Mouse (Mus musculus) urinary bladder, postnatal 10 days (tissue): ENCODE results near the gene Gm11146.

Experiments
- DNase-seq: peaks from one replicate; pipeline ENCODE4 v3.0.0; 2022; ENCODE audit warnings: low spot score

The Gm11146 gene

GRCm38 (mm10) chr16:77556446-77557105, 45.3 kb downstream of the Gm11146 start:
- DNase-seq = no peak

GRCm38 (mm10) chr16:77551051-77551450, 50.8 kb downstream of the Gm11146 start:
- DNase-seq = no peak
